Mouse (Mus musculus) heart, embryonic 12.5 days (tissue): Measurements from ENCODE around the gene Vapa. TPM values are rescaled to one million over a fixed set of nuclear protein-coding genes. Genes with fewer than 3 reads are reported as not detected.

Experiments used
- ATAC-seq: fragments of 200-750 bp; cut with Nextera tagmentation; 2 replicates; pipeline ENCODE4 v1.8.0; 2017; ENCODE audit warnings: moderate TSS enrichment, moderate library complexity; ENCODE audit not compliant: insufficient number of reproducible peaks, low FRiP score
- H3K27ac ChIP-seq: fragments of 300-500 bp; sonication (generic); 2 replicates; pipeline ENCODE4 v1.5.1; 2016; ENCODE audit warnings: mild to moderate bottlenecking, moderate library complexity; ENCODE audit not compliant: poor library complexity, severe bottlenecking
- H3K27me3 ChIP-seq: fragments of 300-500 bp; sonication (generic); replicated peaks from 2 replicates; pipeline ENCODE4 v1.6.1; 2016; ENCODE audit warnings: mild to moderate bottlenecking, moderate library complexity
- H3K36me3 ChIP-seq: fragments of 300-500 bp; sonication (generic); 2 replicates; pipeline ENCODE4 v1.6.1; 2016; ENCODE audit warnings: mild to moderate bottlenecking, moderate library complexity
- H3K4me1 ChIP-seq: fragments of 300-500 bp; sonication (generic); replicated peaks from 2 replicates; pipeline ENCODE4 v1.6.1; 2016; ENCODE audit warnings: mild to moderate bottlenecking
- H3K4me2 ChIP-seq: fragments of 300-500 bp; sonication (generic); 2 replicates; pipeline ENCODE4 v1.6.1; 2016; ENCODE audit warnings: mild to moderate bottlenecking, moderate library complexity
- H3K4me3 ChIP-seq: fragments of 300-500 bp; sonication (generic); 2 replicates; pipeline ENCODE4 v1.5.1; 2016; ENCODE audit warnings: mild to moderate bottlenecking
- H3K9ac ChIP-seq: fragments of 300-500 bp; sonication (generic); 2 replicates; pipeline ENCODE4 v1.6.1; 2016; ENCODE audit warnings: mild to moderate bottlenecking, moderate library complexity
- H3K9me3 ChIP-seq: fragments of 300-500 bp; sonication (generic); replicated peaks from 2 replicates; pipeline ENCODE4 v1.6.1; 2016; ENCODE audit warnings: mild to moderate bottlenecking, moderate library complexity
- WGBS: fragments of 180-500 bp; shearing (Covaris S2); methylation state at CpG from one replicate; pipeline ENCODE4 v1.1.7; 2016; 5-methylcytosine and 5-hydroxymethylcytosine counted together
- polyA plus RNA-seq: library from polyadenylated mRNA; unstranded; fragments of >200 nt; fragmentation: Nextera tagmentation; extraction: Ambion mirVana; gene quantifications from 2 replicates; pipeline ENCODE4 v1.2.1, GENCODE M21; 2016

Gene Vapa
- polyA plus RNA-seq, 1 experiment from 2014 or later: 186 TPM

DNA sequence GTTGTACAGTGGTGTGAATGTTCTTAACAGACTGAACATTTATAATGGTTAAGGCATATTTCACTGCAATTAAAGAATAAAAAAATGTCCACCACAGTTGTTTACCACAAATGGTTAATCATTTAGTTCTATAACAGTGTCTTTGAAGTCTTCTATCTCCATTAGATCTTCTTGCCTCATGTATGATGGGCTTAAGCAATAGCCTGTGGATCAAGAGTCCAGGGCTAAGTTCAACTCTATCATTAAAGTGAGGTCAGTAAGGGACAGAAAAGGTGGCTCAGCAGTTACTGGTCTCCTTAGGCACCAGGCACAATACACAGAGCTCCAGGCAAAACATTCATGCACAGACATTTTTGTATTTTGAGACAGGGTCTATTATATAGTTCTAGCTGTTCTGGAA is 9.8 kb upstream of the Vapa start:
- Histone ChIP-seq H3K9me3 (0 out of 2 replicates have a peak, but pooled peaks cover 5% of the 10 kb centered on the region), H3K4me2 (no peak overlapping the region), H3K27me3 (no peaks in the 10 kb centered on the region), H3K9ac (no peak overlapping the region), H3K27ac (no peak overlapping the region), H3K4me3 (no peak overlapping the region), H3K36me3 (no peaks in the 10 kb centered on the region), H3K4me1 (no peaks in the 10 kb centered on the region)
- ATAC-seq: no peak

DNA sequence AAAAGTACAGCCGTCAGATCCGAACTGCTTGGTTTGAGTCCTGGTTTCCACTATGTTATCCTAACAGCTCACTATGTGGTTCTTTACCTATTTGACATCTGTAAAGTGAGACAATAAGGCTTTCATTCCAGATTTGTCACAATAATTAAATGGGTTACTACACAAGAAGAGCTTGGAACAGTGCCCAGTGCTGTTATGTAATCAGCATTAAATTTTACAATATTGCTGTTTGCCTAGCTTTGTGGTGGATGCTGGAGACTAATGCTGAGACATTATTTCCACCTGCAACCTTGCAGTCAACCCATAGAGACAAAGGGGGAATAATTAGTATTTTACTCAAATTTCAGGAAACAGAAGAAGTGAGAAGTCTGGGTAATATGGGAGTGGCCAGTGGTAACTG is 5.1 kb upstream of the Vapa start:
- 91% methylated on average over 2 of the region's 2 CpGs for WGBS
- no peaks in the 10 kb centered on the region for H3K9me3 ChIP-seq
- ATAC-seq: no peak

DNA sequence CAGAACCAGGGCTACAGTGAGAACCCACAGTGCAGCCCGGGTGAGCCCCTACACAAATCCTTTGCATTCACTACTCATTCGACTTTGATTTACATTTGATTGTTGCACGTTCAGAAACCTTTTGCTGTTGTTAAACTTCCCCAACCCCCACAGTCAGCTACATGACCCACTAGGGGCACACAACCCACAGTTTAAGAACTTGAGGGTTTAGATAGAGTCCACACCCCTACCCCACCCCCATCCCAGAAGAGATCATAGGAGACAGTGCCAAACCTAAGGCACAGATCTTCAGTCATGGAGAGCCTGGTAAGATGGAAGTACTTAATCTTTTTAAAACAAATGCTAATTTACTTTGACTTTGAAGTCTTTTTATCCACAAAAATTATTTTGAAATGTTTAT is 2.3 kb upstream of the Vapa start:
- Histone ChIP-seq H3K27me3 (no peaks in the 10 kb centered on the region), H3K9ac (no peak overlapping the region), H3K4me2 (no peak overlapping the region), H3K4me1 (peaks cover 8% of the 10 kb centered on the region), H3K36me3 (no peaks in the 10 kb centered on the region), H3K27ac (no peak overlapping the region), H3K4me3 (no peak overlapping the region), H3K9me3 (no peaks in the 10 kb centered on the region)
- ATAC-seq: no peak
- WGBS: 52% methylated on average over 3 of the region's 3 CpGs

More for the DNA sequence above, 5.1 kb upstream of the Vapa start:
- no peaks in the 10 kb centered on the region for H3K36me3 ChIP-seq
- H3K27me3 ChIP-seq: no peaks in the 10 kb centered on the region
- no peak overlapping the region for H3K4me3 ChIP-seq
- no peak overlapping the region for H3K9ac ChIP-seq
- H3K4me2 ChIP-seq: no peak overlapping the region
- H3K4me1 ChIP-seq: no peaks in the 10 kb centered on the region
- H3K27ac ChIP-seq: no peak overlapping the region

DNA sequence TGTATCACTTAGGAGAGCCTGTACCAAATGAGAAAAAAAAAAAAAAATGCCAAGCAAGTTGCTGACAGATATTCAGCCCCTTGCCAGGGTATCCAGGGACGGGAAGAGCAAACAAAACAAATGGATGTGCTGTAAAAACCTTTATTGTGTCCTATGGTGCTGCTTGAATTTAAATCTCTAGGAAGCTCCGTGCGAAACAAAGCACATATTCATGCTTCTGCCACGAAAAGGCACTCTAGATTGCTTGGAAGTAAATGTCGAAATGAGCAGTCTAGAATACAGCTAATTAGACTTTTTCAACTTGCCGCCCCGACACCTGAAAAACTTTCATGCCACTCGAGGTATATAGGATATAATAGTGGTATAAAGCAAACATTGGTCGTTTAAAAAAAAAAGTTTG is 1.1 kb upstream of the Vapa start:
- Histone ChIP-seq H3K27me3 (no peaks in the 10 kb centered on the region), H3K9me3 (no peaks in the 10 kb centered on the region), H3K36me3 (no peaks in the 10 kb centered on the region), H3K4me2 (peak overlapping the region; percentile 80), H3K27ac (peak overlapping the region; percentile 99), H3K9ac (peak overlapping the region; percentile 71), H3K4me1 (peaks cover 17% of the 10 kb centered on the region), H3K4me3 (peak overlapping the region; percentile 97)
- no peak for ATAC-seq
- 3% methylated on average over 9 of the region's 9 CpGs for WGBS

DNA sequence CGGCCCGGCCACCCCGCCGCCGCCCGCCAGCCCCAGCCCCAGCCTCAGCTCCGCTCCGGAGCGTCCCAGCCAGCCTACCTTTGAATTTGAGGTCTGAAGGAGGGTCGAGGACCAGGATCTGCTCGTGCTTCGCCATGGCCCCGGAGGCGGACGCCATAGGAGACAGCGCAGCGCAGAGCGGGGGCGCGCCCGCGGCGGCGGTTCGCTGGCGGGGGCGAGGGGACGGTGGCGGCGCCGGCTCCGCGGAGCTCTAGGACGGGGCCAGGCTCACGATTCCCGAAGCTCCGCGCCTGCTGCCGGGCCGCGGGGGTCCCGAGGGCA is 253 bp downstream of the Vapa start:
- Histone ChIP-seq H3K9ac (peak overlapping the region; percentile 99), H3K4me1 (peaks cover 27% of the 10 kb centered on the region), H3K4me2 (peak overlapping the region; percentile 80), H3K27ac (peak overlapping the region; percentile 99), H3K36me3 (no peaks in the 10 kb centered on the region), H3K9me3 (no peaks in the 10 kb centered on the region), H3K4me3 (peak overlapping the region; percentile 97), H3K27me3 (no peaks in the 10 kb centered on the region)
- ATAC-seq: peak; percentile 69
- 5% methylated on average over 41 of the region's 42 CpGs for WGBS

DNA sequence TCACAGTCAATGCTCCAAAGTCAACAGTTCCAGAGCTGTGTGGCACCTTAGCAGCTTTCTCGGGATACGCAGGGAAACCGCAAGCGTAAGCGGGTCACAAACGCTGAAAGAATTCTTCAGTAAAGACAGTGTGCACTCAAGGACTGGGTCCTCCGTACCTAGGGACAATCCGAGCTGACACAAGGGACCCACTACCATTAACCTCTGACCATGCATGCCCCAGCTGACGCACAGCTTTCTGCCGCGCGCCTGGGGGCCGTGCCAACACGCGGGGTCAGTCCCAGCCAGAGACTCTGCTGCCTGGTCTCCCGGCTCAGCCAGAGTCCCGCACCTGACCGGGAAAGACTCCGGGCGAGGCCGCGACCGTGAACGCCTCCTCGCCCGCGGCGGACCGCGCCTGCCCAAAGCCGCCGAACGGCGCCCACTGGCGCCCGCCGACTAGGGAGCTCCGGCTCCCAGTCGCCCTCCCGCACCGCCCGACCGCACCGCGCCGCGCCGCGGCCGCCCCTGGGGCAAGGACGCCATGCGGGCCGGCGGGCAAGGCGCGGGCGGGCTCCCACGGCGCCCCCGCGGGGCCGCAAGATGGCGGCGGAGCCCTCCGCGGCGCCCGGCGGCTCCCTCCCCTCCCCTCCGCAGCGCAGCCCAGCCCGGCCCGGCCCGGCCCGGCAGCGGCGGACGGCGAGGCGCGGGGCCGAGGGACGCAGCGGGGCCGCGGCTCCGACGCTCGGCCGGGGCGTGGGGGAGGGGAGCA is 789 bp downstream of the Vapa start:
- Histone ChIP-seq H3K9ac (peak overlapping the region; percentile 99), H3K4me3 (peak overlapping the region; percentile 97), H3K4me2 (peak overlapping the region; percentile 80), H3K36me3 (no peaks in the 10 kb centered on the region), H3K27me3 (no peaks in the 10 kb centered on the region), H3K9me3 (no peaks in the 10 kb centered on the region), H3K27ac (peak overlapping the region; percentile 99), H3K4me1 (peaks cover 32% of the 10 kb centered on the region)
- 6% methylated on average over 88 of the region's 91 CpGs for WGBS
- peak; percentile 67 for ATAC-seq

DNA sequence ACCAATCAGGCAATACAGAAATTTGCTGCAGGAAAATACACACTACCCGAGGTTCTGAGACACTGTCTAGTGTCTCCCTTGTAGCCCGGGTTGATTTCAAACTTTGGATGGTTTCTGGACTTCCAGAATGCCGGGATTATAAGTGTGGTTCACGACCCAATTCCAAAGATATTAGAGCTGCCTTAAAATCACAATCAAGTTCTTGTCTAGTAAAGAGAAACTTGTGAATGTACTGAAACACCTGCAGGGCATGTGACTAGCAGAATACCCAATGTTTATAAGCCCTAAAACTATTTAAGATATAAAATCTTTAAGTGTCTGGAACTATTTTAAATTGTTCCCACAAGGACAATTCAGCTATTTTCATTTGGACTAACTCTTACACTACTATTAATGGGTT is 1.6 kb downstream of the Vapa start:
- no peak overlapping the region for H3K27ac ChIP-seq
- peak overlapping the region; percentile 99; the same call in 1 of the 2 replicates for H3K9ac ChIP-seq
- H3K9me3 ChIP-seq: no peaks in the 10 kb centered on the region
- peak overlapping the region; percentile 97 for H3K4me3 ChIP-seq
- peaks cover 38% of the 10 kb centered on the region for H3K4me1 ChIP-seq
- peak overlapping the region; percentile 80 for H3K4me2 ChIP-seq
- no peaks in the 10 kb centered on the region for H3K27me3 ChIP-seq
- no peak for ATAC-seq
- H3K36me3 ChIP-seq: no peaks in the 10 kb centered on the region
- 8% methylated on average over 4 of the region's 4 CpGs for WGBS

DNA sequence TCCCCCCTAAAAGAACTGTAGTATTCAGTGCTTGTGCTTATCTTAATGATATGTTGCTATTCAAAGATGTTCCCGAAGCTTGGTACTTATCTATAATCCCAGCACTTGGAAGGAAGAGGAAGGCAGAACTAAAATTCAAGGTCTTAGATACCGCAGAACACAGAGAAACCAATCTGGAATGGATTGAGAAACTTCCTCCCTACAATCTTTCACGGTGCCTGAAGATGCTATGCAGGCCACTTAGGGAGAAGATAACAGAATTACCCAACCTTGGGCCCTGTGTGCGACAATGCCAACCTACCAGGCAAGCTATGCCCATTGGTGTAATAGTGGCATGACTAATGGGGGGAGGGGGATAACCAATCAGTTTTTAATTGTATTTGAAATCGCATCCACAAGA is 4.6 kb downstream of the Vapa start:
- no peak for ATAC-seq

DNA sequence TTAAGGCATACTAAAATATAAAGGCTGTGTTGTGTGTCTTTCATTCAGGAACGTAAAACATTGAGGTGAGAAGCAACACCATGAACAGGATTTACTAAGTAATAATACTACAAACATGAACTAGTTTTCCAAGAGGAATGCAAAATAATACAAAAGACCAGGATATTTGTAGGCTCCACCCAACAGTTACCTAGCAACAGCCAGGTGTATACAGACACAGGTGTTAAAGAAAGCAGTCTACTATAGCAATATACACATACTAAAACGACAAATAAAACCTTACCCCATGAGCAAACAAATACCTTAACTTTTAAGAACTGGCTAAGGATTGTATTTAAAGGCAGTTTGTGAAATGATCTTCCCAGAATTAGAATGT is 5.1 kb downstream of the Vapa start:
- Histone ChIP-seq H3K36me3 (no peaks in the 10 kb centered on the region), H3K4me2 (peak overlapping the region; percentile 13; the same call in 1 of the 2 replicates), H3K27ac (no peak overlapping the region)

More for the DNA sequence above, 4.6 kb downstream of the Vapa start:
- Histone ChIP-seq H3K4me1 (peaks cover 60% of the 10 kb centered on the region), H3K36me3 (no peaks in the 10 kb centered on the region), H3K27me3 (no peaks in the 10 kb centered on the region), H3K4me2 (peak overlapping the region; percentile 11; the same call in 1 of the 2 replicates), H3K4me3 (no peak overlapping the region), H3K9me3 (no peaks in the 10 kb centered on the region), H3K9ac (no peak overlapping the region), H3K27ac (no peak overlapping the region)
- WGBS: 29% methylated on average over 5 of the region's 5 CpGs

DNA sequence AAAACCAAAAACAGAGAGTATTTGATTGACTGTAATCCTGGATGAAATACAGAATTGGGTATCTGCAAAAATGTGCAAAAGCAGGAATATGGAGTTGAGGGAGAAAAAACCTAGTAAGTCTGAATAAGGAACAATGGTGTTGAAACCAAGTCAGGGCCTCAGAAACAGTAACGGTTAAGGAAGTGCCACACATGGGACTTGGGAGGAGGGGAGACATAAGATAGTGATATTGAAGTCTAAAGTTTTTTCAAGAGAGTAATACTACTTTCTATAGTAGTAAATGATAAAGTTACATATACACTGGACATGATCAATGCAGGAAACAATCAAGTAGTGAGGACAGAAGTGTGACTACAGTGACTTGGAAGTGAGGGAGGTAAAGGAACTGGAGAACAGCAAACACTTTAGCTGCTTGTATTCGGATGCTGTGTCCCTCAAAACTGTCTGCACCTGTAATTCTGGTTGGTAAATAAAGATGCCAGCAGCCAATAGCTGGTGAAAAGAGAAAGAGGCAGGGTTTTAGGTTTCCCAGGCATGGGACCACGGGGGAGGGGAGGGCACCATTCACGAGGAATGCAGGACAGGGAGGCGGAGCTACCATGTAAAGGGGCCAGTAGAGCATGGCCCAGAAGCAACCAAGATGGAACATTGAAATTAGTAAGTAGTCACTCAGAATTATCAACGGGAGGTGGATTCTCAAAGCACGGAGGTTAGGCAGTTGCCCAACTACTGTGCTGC is 5.6 kb downstream of the Vapa start:
- ATAC-seq: no peak
- no peak overlapping the region for H3K9ac ChIP-seq
- H3K9me3 ChIP-seq: no peaks in the 10 kb centered on the region
- WGBS: 37% methylated on average over 7 of the region's 7 CpGs
- no peaks in the 10 kb centered on the region for H3K27me3 ChIP-seq
- peak overlapping the region; percentile 13; the same call in 1 of the 2 replicates for H3K4me2 ChIP-seq
- H3K4me1 ChIP-seq: peaks cover 60% of the 10 kb centered on the region
- H3K27ac ChIP-seq: no peak overlapping the region
- no peaks in the 10 kb centered on the region for H3K36me3 ChIP-seq
- H3K4me3 ChIP-seq: no peak overlapping the region

More for the DNA sequence above, 5.1 kb downstream of the Vapa start:
- no peak for ATAC-seq
- Histone ChIP-seq H3K9me3 (no peaks in the 10 kb centered on the region), H3K4me1 (peaks cover 60% of the 10 kb centered on the region), H3K27me3 (no peaks in the 10 kb centered on the region), H3K9ac (no peak overlapping the region), H3K4me3 (no peak overlapping the region)
- 83% methylated on average over 2 of the region's 2 CpGs for WGBS

DNA sequence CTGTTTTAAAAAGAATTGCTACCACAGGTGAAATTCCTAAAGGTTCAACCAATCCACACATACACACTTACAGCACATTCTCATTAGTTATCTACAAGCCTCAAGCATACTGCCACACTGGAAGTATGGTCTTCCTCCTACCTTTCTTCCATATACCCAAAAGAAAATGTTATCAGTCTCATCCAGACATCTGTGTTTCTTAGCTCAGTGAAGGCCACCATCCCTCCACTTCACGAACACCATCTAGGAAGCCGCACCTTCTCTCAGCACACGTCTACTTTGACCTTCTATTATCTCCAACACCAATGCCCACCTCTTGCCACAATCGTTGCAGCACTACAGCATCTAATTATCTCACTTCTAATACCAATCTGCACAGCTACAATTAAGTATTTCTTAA is 7.3 kb downstream of the Vapa start:
- H3K9ac ChIP-seq: no peak overlapping the region
- H3K27me3 ChIP-seq: no peaks in the 10 kb centered on the region
- no peaks in the 10 kb centered on the region for H3K9me3 ChIP-seq
- no peak overlapping the region for H3K4me2 ChIP-seq
- H3K4me3 ChIP-seq: no peak overlapping the region
- no peaks in the 10 kb centered on the region for H3K36me3 ChIP-seq
- peaks cover 57% of the 10 kb centered on the region for H3K4me1 ChIP-seq
- ATAC-seq: peak; percentile 23; the same call in 1 of the 2 replicates
- WGBS: 48% methylated on average over 4 of the region's 4 CpGs
- H3K27ac ChIP-seq: no peak overlapping the region
